Mouse (Mus musculus) stomach, postnatal 0 days (tissue): ENCODE results near the gene Armc9.

Source experiments
- CTCF ChIP-seq: IDR thresholded peaks from 2 replicates; pipeline ENCODE4 v1.5.1; 2016; ENCODE audit warnings: antibody characterized with exemption, low read depth, mild to moderate bottlenecking, moderate library complexity
- EP300 ChIP-seq: optimal IDR thresholded peaks from 2 replicates; pipeline ENCODE3; 2016; ENCODE audit warnings: antibody characterized with exemption

DNA sequence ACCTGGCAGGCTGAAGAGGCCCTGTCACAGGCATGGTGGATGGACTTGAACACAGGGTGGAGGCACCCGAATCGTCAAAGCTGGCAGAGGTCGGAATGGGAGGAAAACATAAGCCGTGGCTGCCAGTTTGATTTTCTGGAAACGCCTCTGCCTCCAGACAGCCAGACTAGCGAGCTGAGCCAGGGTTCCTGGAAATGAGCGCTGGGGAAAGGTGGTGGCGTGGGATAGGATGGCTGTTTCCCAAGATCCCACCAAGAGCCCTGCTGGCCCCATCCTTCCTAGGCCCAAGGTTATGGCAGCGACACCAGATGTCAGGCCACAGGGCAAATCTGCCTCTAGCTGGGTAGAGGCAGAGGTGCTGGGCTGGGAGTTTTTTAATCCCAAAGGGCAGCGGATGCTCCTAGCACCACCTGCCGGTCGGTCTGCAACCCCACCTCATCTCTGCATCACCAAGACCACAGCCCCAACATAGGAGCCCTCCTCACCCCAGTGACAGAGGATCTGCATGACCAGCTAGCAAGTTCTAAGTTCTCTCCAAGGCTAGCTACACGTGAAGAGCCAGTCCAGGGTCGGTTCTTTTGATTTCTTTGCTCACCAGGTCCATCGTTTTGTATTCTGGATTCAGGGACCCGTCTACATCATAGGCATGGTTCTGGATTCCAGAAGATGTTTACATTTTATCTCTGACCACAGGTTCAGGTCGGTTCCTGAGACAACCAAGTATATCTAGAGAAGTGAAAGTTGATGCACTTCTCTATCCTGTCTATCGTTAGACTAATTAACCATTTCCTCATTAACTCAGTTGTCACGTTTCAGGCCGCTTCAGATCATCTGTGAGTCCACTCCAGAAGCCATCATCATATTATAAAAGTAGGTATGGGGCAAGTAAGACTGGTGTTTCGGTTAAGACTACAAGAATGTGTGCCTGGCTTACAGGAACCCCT lies 10.3 kb upstream of the Armc9 start:
- TF ChIP-seq CTCF (peak; percentile 46), EP300 (no peak)
